Mouse (Mus musculus): ENCODE measurements around the gene Klhl18.
A peak's percentile ranks its signal among the peaks of the same experiment; 100 is the strongest.

Klhl18 gene

DNA sequence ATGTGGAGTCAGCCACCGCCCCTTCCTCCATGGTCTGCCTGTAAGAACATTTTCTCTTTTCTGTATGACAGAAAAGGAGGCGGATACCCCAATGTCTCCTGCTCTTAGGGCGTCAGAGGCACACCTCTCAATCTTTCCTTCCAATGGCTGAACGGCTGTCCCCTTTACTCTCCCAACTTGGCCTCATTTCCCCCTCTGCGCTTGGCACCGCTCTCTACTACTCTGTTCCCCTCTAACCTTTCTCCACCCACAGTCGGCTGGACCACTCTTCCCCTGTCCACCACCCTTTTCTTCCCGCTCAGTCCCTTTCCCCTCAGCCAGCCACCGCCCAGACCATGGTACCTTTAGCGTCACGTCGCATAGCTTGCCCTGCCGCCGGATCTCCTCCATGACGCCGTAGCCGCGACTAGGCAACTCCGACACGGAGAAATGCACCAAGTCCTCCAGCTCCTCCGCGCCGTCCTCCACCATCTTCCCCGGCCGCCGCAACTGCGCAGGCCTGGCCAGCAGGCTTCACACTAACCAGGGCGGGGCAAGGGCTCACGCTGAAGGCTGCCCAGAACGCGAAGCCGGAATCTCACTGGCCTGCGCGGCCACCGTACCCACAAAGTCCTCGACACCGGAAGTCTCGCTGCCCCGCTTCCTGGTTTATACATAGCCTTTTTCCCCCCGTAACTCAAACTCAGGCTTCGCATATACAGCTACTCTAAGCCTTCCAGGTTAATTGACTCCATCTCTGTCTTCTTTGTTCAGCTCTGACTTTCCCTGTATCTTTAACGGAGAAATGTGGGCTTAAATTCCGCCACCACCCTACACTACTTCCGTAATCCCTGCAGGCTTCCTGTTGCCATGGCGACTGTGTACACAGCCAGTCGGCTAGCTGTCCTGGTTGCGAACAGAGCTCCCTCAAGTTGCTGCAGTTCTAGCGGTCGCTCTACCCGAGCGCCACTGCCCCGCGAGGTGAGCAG, at the start of gene Klhl18, which contains the start of gene Kif9:
Gene Klhl18 (minus strand): TSS at position 571 of the 968 bp plus-strand sequence.
Gene Kif9 (plus strand): TSS at position 835 of the 968 bp plus-strand sequence.
- DNase-seq, result peak; percentile 97

DNA sequence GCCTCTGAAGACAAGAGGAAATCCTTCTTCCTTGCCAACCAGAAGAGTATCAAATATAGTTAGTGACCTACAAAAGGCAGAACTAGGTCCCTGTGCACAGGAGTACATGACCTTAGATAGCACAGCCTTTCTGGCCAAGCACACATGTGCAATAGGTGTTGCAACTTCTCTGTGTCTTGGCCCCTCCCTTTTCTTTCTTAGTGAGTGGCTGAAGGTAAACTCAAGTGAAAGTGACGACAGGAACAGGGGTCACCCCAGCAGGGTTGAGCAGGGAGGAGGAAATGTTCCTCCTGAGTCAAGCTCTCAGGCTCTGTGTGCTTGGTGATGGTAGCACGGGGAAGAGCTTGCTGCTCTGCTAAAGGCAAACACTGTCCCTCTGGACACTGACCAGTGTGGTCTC, 49.2 kb upstream of the Klhl18 start:
- DNase-seq, result no peak

DNA sequence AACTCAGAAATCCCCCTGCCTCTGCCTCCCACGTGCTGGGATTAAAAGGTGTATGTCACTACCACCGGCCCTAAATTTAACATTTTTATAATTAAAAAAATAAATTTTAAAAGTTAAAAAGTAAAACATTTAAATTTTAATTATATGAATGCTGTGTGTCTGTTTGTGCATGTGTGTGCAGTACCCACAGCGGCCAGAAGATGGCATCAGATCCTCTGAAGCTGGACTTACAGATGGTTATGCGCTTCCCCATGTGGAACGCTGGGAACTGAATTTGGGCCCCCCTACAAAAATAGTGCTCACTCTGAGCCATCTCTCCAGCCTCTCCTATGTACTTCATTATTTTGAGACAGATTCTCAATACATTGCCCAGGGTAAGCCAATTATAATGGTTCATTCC, 14.4 kb upstream of the Klhl18 start:
- no peak for DNase-seq

DNA sequence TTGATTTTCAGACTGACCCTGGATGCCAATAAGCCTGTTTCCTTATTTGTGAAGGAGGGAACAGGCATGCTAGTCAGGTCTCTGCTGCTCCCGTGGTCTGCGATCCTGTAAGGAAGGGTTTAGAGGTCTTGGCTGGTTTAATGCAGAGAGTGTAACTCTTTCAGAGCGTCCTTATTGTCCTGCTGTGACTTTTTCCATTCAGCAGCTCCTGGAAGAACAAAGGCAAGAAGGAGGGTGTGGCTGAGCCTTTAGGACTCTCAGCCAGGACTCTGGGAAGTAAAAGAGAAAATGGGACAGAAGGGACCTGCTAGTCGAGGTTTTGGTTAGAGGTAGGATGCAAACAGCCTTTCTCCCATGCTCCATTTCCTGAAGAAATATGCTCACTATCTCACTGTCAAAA, 12.3 kb upstream of the Klhl18 start:
- DNase-seq, result no peak

DNA sequence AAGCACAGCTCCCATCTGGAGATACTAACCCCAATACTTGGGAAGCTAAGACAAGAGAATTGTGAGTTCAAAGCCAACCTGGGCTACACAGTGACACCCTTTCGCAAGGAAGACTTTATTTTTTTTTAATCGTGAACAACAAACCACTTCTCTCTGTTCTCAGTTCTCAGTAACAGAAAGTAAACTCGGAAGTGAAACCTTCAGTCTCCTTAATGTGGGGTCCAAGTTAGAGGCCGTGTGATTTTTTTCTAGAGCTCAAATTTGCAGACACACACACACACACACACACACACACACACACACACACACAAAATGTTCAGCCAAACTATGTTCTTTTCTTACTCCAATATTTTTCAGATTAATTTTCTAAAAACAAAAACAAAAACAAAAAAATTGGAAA, 2.1 kb upstream of the Klhl18 start:
- no peak for DNase-seq

DNA sequence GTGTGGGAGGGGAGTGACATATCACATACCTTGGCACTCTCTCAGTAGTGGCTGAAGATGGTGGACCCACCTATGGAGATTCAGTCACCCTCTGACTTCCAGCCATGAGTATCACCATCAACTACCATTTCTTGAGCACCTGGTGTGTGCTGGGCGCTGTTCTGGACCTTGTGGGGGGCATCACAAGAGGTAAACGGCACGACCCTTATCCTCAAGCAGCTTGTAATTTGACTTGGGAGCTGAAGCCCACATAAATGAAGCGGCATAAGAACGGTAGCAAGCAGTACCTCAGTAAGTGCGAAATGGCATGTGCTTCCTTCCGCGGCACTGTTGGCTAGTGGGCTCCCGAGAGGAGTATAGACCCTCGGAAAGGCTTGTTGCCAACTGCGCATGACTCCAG, 1.5 kb upstream of the Klhl18 start:
- DNase-seq, result peak; percentile 17

DNA sequence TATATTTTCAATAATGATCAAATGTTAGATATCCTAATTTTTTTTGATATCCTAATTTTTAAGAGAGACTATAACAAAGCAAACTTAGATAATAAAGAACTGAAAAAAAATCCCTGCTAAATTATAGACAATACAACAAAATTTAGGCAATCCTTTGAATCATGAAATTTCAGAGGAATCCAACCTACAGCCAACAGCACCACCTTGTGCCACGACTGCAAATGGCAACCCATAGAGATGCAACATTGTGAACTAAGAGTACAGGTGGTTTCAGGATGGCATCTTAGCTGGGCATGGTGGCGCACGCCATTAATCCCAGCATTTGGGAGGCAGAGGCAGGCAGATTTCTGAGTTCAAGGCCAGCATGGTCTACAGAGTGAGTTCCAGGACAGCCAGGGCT, 10.3 kb downstream of the Klhl18 start:
- no peak for DNase-seq

DNA sequence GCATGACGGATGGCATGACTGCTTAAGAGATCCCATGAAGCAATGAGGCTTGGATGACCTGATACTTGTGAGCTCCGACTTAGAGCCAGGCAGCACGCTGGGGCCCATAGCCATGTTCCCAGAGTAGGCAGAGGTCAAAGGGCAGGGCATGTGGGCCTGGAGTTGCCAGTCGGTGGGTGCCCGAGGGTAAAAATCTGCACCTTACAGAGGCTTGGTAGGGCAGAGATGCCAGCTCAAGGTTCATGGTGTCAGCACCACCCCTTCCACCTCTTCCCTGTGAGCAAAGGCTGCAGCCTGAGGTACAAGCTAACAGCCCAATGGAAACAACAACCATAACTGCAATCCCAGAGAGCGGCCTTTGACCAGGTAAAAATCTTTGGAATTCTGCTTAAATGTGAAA, 11.2 kb downstream of the Klhl18 start:
- DNase-seq, result no peak

DNA sequence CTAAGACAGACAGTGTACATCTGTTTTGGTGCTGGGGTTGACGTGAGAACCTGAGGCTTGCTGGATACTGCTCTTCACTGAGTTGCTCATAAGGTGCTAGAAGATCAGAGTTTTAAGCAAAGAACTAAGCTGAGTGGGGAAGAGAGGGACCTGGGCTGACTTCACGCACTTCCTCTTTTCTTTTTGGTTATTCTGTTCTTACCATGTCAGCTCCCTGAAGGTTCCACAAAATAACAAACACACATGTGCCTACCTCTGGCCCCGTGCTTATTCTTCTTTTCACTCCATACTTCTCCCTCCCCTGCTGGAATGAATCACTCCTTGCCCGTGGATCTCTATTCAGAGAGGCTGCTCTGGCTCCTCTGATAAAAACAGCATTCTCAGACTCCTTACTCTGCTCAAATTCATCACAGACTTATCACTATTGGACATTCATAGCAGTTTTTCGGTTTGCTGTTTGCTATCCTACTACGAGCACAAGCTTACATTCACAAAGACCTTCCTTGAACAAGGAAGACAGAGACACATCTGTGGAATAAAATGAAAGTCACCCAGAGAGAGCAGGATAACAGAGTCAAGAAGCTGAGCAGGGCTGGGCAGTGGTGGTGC, 12.4 kb downstream of the Klhl18 start:
- DNase-seq, result no peak

DNA sequence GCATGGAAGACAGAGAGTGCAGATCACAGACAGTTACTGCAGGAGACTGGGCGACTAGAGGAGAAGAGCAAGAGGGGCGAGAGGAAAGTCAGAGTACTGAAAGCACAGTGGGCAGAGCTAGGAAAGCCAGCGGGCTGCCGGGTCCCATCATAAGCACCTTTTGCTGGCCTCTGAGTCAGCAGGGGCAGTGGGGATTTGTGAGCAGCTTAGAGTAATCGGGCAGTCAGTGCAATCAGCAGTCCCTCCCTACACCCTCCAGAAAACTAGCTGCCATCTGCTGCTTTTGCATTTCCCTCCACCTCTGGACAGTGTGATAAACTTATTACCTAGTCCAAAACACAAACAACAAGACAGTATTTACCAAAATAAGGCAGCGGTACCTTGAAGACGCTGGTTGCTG, 14.2 kb downstream of the Klhl18 start:
- DNase-seq, result no peak

DNA sequence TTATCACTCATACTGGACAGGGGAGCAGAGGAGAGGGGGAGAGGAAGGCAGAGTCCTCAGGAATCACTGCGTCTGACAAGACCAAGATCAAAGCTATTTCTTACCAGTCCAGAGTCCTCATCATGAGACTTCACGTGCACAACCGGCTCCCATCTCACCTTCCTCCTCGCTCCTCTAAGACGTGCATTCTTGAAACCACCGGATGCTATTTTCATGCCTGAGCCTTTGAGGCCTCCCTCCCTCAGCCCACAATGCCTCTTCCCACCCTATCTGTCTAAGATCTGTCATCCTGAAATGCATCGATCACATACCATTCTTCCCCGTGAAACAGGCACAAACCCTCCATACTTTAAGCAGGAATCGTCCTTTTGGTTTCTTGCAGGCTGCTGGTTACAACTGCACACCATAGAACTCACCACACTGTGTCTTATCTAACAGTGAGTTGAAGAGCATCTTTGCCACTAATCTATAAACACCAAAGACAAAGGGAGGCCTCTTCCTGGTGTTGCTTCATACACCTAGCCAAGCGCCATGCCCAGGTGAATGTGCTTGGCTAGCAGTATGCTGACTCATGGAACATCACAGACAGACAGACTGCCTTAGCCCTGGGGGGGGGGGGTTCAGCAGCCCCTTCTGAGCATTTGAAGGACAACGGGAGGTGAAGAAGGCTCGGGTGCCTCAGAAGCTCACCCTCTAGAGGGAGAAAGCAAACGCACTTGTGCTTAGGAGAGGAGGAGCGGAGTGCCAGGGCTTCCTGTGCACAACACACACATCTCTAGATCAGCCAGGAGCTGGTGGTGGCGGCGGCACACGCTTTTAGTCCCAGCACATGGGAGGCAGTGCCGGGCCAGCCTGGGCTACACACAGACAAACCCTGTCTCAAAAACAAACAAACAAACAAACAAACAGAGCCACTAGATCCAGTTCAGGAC, 15.3 kb downstream of the Klhl18 start:
- no peak for DNase-seq

DNA sequence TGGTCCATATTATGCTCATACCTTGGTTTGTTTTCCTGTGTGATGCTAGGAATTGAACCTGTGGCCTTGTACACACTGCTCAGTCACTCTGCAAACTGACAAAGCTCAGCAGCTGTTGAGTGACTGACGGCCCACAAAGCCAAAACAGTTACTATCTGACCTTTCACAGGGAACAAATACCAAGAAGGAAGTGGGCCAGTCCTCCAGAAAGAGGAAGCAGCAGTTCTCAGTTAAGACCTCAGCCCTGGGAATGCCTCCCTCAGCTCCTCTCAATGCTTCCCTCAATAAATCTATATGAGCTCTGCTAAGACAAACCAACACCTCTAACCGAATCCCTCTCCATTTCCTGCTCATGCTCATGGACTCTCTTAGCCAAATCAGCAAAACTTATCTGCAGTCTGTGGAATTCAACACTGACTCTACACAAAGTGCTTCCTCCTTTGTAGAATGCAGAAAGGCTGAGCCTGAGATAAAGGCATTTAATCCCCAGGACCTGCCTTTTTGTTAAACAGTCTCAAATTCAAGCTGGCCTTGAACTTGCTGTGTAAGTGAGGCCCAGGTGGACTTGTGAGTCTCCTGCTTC, 17.3 kb downstream of the Klhl18 start:
- no peak for DNase-seq

DNA sequence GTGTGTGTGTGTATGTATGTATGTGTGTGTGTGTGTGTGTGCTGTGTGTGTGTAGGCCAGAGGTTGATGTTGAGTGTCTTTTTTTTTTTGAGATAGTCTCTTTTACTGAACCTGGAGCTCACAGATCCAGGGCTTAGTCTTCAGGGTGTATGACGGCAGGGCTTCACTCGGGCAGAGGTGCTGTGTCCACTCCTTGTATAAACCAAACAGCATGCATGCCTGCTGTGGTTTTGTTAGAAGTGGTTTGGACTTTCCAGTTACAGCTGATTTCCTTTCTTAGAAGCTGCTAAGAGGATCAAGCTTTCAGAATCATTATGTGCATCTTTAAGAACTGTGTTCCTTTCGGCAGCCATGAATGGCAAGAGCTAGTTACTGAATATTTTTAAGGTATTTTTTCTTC, 18.6 kb downstream of the Klhl18 start:
- no peak for DNase-seq

DNA sequence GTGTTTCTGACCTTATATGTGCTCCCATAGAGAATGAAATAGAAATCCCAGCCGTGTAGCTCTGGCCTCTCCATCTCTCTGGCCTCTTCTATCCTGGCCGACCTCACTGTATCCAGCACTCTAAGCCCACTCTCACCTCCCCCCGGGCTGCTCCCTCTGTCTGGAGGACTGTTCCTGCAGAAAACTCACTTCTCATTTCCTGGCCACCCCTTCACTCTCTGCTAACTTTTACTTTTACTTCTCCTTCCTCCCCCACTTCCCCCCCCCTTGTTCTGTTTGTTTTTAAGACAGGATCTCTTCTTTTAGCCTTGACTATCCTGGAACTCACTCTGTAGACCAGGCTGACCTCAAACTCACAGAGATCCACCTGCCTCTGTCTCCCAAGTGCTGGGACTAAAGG, 24.0 kb downstream of the Klhl18 start:
- DNase-seq, result no peak

DNA sequence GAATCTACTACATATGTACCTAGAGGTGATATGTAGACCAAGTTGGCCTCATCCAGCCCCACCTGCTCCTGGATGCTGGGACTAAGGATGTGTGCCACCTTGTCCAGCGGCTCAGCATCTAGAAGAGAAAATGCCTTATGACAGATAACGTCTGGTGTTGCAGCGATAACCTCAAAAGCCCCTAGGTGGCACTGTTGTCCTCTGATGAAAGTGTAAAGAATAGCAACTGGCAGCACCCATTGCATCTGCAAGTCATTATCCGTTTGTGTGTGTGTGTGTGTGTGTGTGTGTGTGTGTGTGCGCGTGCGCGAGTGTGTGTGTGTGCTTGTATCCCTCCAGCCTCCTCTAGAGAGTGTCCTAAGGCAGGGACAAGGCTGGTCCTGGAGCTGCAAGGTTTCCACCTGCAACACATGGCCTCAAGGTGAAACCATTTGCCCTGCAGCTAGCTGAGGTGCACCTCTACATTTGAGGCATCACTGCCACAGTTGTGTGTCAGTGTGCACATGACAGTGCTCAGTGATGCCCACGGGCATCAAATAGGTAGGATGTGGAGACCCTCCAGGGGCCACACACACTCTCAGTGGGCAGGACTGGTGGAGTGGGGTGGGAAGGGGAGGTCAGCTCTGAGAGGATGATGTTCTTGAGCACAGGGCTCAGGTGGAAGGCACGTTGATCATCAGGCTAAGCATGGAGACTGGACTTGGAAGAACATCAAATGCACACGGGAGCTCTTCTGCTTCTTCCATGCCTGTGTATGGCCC, 27.5 kb downstream of the Klhl18 start:
- DNase-seq, result peak; percentile 67

DNA sequence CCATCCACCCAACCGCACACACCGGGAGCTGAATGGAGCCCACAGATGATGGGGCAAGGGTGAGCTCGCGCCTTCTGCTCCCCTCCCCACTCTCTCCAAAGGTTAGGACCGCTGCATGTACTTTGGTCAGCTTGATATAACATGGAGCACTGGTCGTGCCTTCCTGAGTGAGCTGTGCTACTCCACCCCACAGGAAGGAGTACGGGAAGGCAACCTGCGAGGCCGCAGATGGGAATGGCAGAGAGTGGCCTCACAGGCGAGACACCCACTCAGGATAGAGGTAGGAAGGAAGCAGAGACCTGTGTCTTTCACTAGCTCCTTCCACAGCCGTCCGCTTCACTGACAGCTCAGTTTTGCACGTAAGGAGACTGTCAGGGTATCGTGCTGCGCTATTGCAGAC, 28.1 kb downstream of the Klhl18 start:
- DNase-seq, result no peak

DNA sequence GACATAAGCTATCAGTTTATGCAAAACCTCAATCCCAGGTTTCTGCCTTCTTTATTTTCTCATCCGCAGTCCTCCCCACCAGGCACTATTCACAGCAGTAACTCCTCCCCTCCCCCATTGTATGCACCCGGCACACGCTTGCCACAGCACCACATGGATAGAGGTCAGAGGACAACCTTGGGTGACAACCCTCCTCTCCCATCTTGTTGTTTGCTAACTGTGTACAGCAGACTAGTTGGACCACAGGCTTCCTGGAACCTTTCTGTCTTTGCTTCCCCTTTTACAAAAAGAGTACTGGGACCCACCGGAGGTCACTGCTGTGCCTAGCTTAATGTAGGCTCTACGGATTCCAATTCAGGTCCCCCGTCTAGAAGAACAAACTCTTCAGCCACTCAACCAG, 35.9 kb downstream of the Klhl18 start:
- DNase-seq, result no peak

DNA sequence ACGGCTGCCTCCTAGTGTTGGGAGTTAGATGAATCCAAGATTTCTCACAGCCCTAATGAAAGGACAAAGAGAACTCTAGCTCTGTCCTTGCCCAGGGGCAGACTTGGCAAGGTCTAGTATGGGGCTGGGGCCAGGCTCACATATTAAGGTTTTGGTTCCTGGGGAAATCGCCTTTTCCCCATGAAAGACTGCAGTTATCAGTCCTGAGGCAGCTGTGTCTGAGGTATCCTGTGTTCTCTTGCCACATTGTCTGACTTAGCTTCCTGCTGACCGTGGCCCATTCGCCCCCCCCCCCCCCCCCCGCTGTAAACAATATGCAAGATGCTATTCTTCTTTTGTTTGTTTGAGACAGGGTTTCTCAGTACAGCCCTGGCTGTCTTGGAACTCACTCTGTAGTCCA, 36.4 kb downstream of the Klhl18 start:
- no peak for DNase-seq

DNA sequence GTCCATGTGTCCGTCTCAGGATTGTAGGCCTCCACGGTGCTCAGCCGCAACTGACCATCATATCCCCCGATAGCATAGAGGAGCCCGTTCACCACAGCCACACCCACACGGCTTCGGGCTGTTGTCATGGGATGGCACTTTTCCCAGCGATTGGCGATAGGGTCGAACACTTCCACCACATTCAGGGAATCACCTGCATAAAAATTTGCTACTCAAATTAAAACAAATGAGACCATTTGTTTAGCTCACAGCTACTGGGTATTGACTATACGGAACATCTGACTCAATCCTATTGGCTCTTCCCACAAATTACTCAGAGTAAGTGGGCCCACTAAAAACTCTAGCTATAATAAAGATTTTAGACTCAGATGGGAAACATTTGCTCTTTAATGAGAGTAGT, 40.5 kb downstream of the Klhl18 start:
- no peak for DNase-seq

DNA sequence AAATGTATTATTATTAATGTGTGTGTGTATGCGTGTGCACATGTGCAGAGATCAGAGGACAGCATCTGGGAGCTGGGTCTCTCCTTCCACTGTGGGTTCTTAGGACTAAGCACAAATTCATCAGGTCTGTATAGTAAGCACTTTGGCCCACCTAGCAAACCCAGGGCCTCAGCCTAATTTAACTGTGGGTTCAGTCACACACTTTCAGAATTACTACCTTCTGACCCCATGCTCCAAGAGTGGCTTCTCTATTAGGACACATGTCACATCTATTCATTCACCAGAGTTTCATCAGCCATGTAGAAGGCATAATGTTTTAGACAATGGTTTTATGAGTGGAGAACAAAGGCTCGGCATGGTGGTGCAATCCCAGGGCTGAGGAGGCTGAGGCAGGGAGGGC, 43.4 kb downstream of the Klhl18 start:
- no peak for DNase-seq

DNA sequence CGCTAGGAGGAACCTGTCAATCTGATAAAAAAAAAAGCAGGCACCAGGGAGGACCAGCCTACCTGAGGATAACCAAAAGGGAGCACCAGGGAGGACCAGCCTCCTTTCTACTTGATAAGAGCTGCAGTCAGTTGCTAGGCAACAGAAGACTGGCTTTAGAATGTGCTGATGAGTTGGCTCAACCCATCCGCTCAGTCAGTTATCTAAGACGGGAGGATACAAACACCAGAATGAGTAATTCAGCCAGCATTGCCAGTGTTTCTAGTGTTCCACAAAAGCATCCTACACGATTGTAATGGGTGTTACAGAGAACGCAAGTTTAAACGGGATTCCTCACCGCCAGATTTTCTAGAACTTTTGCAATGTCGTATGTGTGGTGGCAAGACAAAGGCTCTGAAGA, 45.3 kb downstream of the Klhl18 start:
- DNase-seq, result no peak

DNA sequence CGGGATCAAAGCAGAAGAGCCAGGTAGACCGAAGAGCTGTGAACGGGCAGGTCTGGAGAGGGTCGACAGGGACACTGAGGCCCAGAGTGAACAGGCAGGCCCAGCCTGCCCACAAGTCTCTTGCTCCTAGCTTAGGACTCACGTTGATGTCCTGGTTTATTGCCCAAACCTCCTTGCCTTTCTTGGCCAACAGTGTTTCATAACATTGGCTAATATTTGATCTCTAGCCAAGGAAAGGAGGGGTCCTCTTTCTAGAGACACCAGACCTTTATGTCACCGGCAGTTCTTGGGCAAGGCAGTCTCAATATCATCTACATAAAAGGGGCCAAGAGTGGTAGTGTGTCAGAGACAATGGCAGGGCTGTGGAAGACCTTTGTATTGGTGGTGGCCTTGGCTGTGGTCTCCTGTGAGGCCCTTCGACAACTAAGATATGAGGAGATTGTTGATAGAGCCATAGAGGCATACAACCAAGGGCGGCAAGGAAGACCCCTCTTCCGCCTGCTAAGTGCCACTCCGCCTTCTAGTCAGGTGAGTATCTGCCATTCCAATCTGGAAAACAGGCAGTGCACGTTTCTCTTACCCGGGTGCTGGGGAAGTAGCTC, 56.9 kb downstream of the Klhl18 start, which contains the start of gene Ngp:
Gene Ngp (plus strand): TSS at position 237 of the 602 bp plus-strand sequence.
- no peak for DNase-seq
